11 mouse cellular contexts compared by ENCODE assay signal in genomic region chr13:9278636-9279035, GRCm38 (mm10). TPM values are rescaled to one million over a fixed set of nuclear protein-coding genes. Genes with fewer than 3 reads are reported as not detected.
A peak's percentile ranks its signal among the peaks of the same experiment; 100 is the strongest.
DNase-seq lines count a peak whose midpoint lies in the region; ATAC-seq lines count a peak whose summit lies in the region.
"Had no signal": no experiment of that assay in that cellular context is flagged by ENCODE, and none has a peak within 500 bp of the region (broad histone marks: within the 10 kb centered on the region; RNA-seq: fewer than 3 reads in every experiment).

No protein-coding gene starts in this region.

- no peak for ATAC-seq in forebrain, embryonic 13.5 days
- ATAC-seq in forebrain, embryonic 11.5 days (replicated peaks; ENCODE audit: low FRiP score), result no peak
- ATAC-seq in neural tube, embryonic 11.5 days (ENCODE audit: insufficient read depth, low FRiP score, low TSS enrichment), result no peak
- ATAC-seq in midbrain, embryonic 11.5 days (ENCODE audit: low FRiP score), result no peak
- no peak for ATAC-seq in monocyte, adult 5-6 weeks (replicated peaks; ENCODE audit: insufficient number of reproducible peaks, low FRiP score, low TSS enrichment, poor library complexity, severe bottlenecking)
- ATAC-seq: inflammation-experienced regulatory T-cells, adult 6 months had no signal

- no peak for DNase-seq in forebrain, embryonic 11.5 days (ENCODE audit: low spot score)
- DNase-seq in neural tube, embryonic 11.5 days (ENCODE audit: low spot score), result no peak
- no peak for DNase-seq in neural tube, embryonic 10.5 days (ENCODE audit: extremely low spot score, low spot score)
- DNase-seq in midbrain, embryonic 11.5 days (ENCODE audit: low spot score, missing footprints), result no peak
- no peak for DNase-seq in testis, postnatal 10 days (ENCODE audit: low spot score)
- DNase-seq in adrenal gland, postnatal 4 days (ENCODE audit: low spot score in 2 of 2), result no peak
- DNase-seq: thymus, postnatal 25 days had no signal

- H3K4me2 ChIP-seq in forebrain, embryonic 13.5 days, result peak overlapping the region; percentile 66
- H3K4me2 ChIP-seq in forebrain, embryonic 11.5 days (ENCODE audit: low read depth, low read length, severe bottlenecking), result no peak overlapping the region
- peak overlapping the region; percentile 76 for H3K4me2 ChIP-seq in neural tube, embryonic 11.5 days (ENCODE audit: low read depth)
- H3K4me2 ChIP-seq in midbrain, embryonic 11.5 days, result peak overlapping the region; percentile 55

- H3K4me1 ChIP-seq in forebrain, embryonic 13.5 days, result peaks cover 35% of the 10 kb centered on the region
- peaks cover 2% of the 10 kb centered on the region; the same call in 1 of the 2 replicates for H3K4me1 ChIP-seq in forebrain, embryonic 11.5 days (replicated peaks; ENCODE audit: control insufficient read depth, insufficient read depth, low read length)
- H3K4me1 ChIP-seq in neural tube, embryonic 11.5 days (ENCODE audit: control insufficient read depth, insufficient read depth, low read length), result peaks cover 9% of the 10 kb centered on the region
- peaks cover 10% of the 10 kb centered on the region; the same call in 1 of the 2 replicates for H3K4me1 ChIP-seq in midbrain, embryonic 11.5 days (ENCODE audit: control insufficient read depth, insufficient read depth, low read length)

- no peaks in the 10 kb centered on the region for H3K9me3 ChIP-seq in forebrain, embryonic 13.5 days (replicated peaks)
- no peaks in the 10 kb centered on the region for H3K9me3 ChIP-seq in forebrain, embryonic 11.5 days (ENCODE audit: control insufficient read depth, low read length)
- no peaks in the 10 kb centered on the region for H3K9me3 ChIP-seq in neural tube, embryonic 11.5 days (ENCODE audit: control insufficient read depth, low read length)
- no peaks in the 10 kb centered on the region for H3K9me3 ChIP-seq in midbrain, embryonic 11.5 days (ENCODE audit: control insufficient read depth, low read length)

- H3K9ac ChIP-seq in forebrain, embryonic 13.5 days, result peak overlapping the region; percentile 95; the same call in 1 of the 2 replicates
- H3K9ac ChIP-seq in forebrain, embryonic 11.5 days (ENCODE audit: low read length), result no peak overlapping the region
- no peak overlapping the region for H3K9ac ChIP-seq in neural tube, embryonic 11.5 days (ENCODE audit: low read length)
- no peak overlapping the region for H3K9ac ChIP-seq in midbrain, embryonic 11.5 days (ENCODE audit: low read length)

- WGBS in forebrain, embryonic 13.5 days, result 86% methylated on average over 5 of the region's 5 CpGs
- WGBS in forebrain, embryonic 11.5 days, result 87% methylated on average over 5 of the region's 5 CpGs
- WGBS in neural tube, embryonic 11.5 days, result 86% methylated on average over 5 of the region's 5 CpGs
- WGBS in midbrain, embryonic 11.5 days, result 90% methylated on average over 5 of the region's 5 CpGs

- H3K36me3 ChIP-seq in forebrain, embryonic 13.5 days (ENCODE audit: poor library complexity, severe bottlenecking), result no peaks in the 10 kb centered on the region
- H3K36me3 ChIP-seq in forebrain, embryonic 11.5 days (ENCODE audit: control insufficient read depth, insufficient read depth, low read length), result no peaks in the 10 kb centered on the region
- H3K36me3 ChIP-seq in neural tube, embryonic 11.5 days (ENCODE audit: control insufficient read depth, insufficient read depth, low read length), result no peaks in the 10 kb centered on the region
- H3K36me3 ChIP-seq in midbrain, embryonic 11.5 days (ENCODE audit: control insufficient read depth, insufficient read depth, low read length), result no peaks in the 10 kb centered on the region
- H3K36me3 ChIP-seq: G1E had no signal

- H3K27ac ChIP-seq in forebrain, embryonic 13.5 days, result no peak overlapping the region
- no peak overlapping the region for H3K27ac ChIP-seq in forebrain, embryonic 11.5 days (ENCODE audit: low read depth, low read length)
- no peak overlapping the region for H3K27ac ChIP-seq in neural tube, embryonic 11.5 days (ENCODE audit: low read depth, low read length)
- H3K27ac ChIP-seq in midbrain, embryonic 11.5 days (ENCODE audit: low read depth, low read length), result no peak overlapping the region

- H3K4me3 ChIP-seq in forebrain, embryonic 13.5 days, result peak overlapping the region; percentile 94
- no peak overlapping the region for H3K4me3 ChIP-seq in forebrain, embryonic 11.5 days (ENCODE audit: low read depth, low read length)
- H3K4me3 ChIP-seq in neural tube, embryonic 11.5 days (ENCODE audit: low read depth, low read length), result no peak overlapping the region
- no peak overlapping the region for H3K4me3 ChIP-seq in midbrain, embryonic 11.5 days (ENCODE audit: low read depth, low read length)

- H3K27me3 ChIP-seq in forebrain, embryonic 13.5 days, result no peaks in the 10 kb centered on the region
- H3K27me3 ChIP-seq in forebrain, embryonic 11.5 days (ENCODE audit: control insufficient read depth, insufficient read depth, low read length), result no peaks in the 10 kb centered on the region
- H3K27me3 ChIP-seq in neural tube, embryonic 11.5 days (ENCODE audit: control insufficient read depth, insufficient read depth, low read length), result no peaks in the 10 kb centered on the region
- no peaks in the 10 kb centered on the region for H3K27me3 ChIP-seq in midbrain, embryonic 11.5 days (ENCODE audit: control insufficient read depth, insufficient read depth, low read length)

RNA-seq across cellular contexts. Expression of gene Dip2c, which starts 2.3 kb away (rescaled TPM):
- 7.2 and 8.7 TPM in 2 replicates for polyA plus RNA-seq in forebrain, embryonic 13.5 days (2015; fragmentation: Nextera tagmentation; extraction: Ambion mirVana)
- polyA plus RNA-seq in forebrain, embryonic 11.5 days (2014; fragmentation: Nextera tagmentation; extraction: Ambion mirVana), result 9.0 and 9.9 TPM in 2 replicates
- polyA plus RNA-seq in neural tube, embryonic 11.5 days (2014; fragmentation: Nextera tagmentation; extraction: Ambion mirVana), result 11.3 and 11.5 TPM in 2 replicates
- polyA plus RNA-seq in midbrain, embryonic 11.5 days (2014; fragmentation: Nextera tagmentation; extraction: Ambion mirVana), result 7.1 and 8.7 TPM in 2 replicates
- total RNA-seq in adrenal gland, postnatal 4 days (2021), result 10 to 100 TPM; 25.1 to 26.9 TPM
- 0.49 to 2.2 TPM (median 1.3 TPM) in 3 replicates for total RNA-seq in monocyte, adult 5-6 weeks (2017)
- polyA plus RNA-seq: G1E had no signal
